Mouse (Mus musculus) bone marrow macrophage, adult 2 months (primary cell): ENCODE results near the gene Lenep.

Experiments used
- CTCF ChIP-seq: IDR thresholded peaks from 2 replicates; pipeline ENCODE4 v1.5.1; 2012; ENCODE audit warnings: low read depth, mild to moderate bottlenecking, low read length, moderate library complexity
- POLR2A ChIP-seq: IDR thresholded peaks from 2 replicates; pipeline ENCODE4 v1.6.1; 2012; ENCODE audit warnings: mild to moderate bottlenecking, low read depth, low read length, borderline replicate concordance

DNA sequence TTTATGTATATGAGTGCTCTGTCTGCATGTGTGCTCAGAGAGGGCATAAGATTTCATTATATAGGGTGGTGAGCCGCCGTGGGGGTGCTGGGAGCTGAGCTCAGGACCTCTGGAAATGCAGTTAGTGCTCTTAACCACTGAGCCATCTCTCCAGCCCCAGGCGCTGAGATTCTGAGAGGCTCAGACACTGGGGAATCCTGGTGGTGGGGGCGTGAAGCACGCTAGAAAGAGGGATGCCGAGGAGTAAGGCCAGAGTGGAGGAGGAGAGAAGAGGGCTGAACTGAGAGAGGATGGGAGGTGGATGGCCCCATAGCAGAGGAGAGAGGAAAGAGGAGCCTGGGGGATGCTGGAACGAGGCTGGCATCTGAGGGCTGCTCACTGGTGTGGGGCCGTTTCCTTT, 38.0 kb downstream of the Lenep start:
- TF ChIP-seq POLR2A (no peak), CTCF (no peak)
